Mouse (Mus musculus): ENCODE measurements around the gene Ubxn7.

Gene Ubxn7

DNA sequence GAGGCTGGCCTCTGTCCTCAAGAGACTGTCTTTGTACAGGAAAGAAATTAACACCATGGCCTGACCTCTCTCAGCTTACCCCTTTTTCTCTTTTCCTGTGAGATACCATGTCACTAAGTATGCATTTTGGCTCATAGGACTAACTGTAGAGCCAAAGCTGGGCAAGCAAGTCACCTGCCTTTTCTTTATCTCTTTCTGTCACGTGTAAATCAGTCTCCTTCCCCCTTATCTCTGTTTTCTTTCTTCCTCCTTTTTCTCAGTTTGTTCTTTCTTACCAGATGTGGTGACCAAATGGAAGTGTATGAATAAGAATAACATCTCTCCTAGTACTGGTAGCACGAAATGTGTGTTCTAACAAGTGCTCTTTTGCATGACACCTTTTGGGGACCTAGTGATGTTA, 52.8 kb downstream of the Ubxn7 start:
- DNase-seq: no peak

DNA sequence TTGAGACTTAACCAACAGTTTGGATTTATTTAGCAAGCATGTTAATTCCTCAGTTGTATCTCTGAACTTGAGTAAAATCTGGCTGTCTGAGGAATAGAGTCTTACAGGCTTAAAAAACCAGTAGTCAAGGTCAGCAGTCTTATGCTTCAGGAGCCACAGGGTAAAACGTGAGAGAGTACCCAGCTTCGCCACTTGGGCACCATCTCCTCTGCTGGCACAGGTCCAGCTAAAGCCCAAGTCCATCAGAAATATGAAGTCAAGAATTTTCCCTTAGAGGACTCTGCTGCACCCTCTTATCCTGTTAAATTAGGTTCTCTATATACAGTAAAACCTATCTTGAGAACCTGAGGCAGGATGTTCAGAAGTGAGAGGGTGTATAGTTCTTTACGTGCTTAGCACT, 54.8 kb downstream of the Ubxn7 start:
- peak in 1 of 2 experiments; percentile 32 for DNase-seq

DNA sequence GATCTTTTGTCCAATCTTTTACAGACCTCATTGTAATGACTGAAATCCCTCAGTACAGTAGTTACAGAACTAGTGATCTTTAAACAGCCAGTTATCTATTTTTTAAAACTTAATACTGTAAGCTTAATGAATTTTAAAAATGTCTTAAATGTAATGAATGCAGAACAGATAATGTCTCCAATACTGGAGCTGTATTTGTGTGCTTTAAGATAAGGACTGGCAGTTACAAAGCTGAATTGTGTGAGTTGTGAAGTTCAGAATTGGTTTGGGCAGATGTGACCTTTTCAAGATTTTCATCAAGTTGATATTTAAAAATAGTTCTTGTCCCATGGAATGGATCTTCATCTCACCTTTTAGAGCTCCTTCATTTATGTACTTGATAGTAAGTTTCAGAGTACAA, 57.0 kb downstream of the Ubxn7 start:
- no peak for DNase-seq

DNA sequence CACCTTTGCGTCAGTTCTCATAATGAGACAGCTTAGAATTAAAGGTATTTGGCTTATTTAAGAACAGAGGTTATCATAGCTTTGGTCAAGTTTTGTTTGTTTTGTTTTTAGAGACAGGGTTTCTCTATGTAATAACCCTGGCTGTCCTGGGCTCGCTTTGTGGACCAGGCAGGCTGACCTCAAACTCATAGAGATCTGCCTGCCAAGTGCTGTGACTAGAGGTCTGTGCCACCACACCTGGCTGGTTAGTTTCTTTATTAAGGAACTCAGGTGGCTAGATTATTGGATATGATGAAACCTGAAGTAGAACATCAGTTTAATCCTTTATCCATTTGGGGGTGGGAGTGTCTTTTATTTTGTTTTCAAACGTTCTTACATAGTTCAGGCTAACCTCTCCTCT, 57.8 kb downstream of the Ubxn7 start:
- DNase-seq: no peak

DNA sequence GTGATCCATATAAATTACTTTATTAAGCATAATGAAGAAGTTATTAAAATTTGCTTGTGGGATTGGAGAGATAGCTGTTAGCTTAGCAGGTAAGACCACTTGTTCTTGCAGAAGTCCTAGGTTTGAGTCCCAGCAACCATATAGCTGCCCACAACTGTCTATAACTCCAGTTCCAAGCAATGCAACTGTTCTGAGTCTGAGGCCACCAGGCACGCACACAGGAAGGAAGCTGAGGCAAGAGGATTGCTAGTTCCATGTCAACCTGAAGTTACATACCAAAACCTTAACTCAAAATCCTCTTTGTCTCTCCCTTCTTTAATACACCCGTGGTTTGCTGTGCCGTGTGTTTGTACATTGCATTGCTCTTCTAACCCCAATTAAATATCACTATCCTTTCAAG, 58.8 kb downstream of the Ubxn7 start:
- no peak for DNase-seq

DNA sequence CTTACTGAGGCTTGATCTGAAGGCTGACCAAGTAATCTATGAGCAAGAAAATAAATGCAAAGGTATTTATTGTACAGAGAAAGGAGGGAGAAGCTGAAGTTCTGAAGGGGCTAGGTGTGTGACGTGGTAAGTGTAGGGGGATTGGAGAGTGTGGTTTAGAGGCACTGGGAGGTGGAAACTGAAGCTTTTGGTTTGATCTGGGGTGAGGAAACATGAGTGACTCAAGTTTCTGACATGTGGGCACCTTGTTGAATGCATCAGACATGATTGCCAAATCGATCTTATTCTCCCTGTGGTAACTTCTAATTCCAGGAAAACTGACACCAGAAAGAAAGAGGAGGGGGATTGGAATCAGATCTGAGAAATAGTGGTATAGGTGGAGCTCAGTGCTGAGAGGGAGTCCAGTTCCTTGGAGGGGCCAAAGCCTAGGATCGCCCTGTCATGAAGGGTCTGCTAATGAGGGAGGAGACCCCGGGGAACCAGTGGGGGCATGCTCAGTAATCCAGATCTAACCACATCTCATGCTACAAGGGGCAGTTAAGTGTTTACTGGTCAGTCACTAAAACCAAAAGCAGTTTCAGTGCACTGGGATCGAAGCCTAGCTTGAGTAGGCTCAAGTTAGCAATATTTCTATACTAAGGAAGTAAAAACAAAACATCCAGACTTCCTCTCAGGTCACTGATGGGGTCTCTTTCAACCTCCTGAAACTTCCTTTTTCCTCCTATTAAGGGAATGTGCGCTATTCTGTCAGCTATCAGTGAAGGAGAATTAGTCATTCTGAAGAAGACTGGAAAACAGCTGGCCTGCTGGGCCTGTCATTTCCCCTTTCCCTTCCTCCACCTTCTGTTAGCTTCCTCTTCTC, 63.9 kb downstream of the Ubxn7 start:
- DNase-seq: no peak

DNA sequence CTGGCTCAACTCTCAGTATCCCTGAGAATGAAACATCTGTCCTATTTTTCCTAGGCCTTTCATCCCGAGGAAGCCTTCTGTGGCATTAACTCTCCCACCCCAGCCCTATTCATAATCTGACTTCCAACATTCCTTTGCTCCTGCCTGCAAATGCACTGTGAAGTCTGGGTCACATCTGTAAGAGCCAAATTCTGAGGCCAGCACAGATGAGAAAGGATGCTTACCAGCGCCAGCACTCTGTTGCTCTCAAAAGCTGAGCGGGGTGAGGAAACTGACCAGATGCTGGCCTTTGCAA, 64.4 kb downstream of the Ubxn7 start:
- no peak for DNase-seq

DNA sequence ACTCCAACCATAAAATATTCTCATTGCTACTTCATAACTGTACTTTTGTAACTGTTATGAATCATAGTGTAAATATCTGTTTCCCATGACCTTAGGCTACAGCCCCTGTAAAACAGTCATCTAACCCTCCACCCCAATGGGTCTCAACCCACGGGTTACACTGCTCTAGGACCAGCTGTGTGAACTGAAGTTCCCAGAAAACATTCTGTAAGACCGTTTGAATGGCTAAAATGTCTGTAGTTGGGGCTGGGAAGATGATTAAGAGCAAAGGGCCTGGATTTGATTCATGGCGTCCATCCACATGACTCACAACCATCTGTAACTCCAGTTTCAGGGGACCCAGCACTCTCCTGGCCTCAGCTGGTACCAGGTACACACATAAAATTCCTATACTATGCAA, 66.1 kb downstream of the Ubxn7 start:
- no peak for DNase-seq

DNA sequence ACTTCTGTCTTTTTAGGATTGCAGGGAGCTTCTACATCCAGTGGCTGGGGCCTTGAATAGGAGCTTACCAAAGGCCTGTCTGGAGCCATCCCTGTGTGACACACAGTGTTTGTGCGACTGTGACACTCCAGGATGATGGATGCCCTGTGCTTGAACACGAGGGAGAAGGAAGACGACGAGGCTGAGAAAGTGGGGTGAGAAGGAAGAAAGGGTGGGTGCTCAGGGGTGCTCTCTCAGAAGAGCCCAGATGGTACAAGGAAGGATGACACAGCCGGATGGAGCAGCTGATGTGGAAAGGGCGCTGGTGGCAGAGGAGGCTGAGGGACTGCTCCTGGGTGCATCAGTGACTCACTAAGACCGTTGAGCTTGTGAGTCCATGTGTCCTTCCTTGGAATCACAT, 68.2 kb downstream of the Ubxn7 start, which contains the start of gene Tm4sf19:
TSS of gene Tm4sf19 (plus strand) at position 240 of the 400 bp plus-strand sequence.
- no peak for DNase-seq

DNA sequence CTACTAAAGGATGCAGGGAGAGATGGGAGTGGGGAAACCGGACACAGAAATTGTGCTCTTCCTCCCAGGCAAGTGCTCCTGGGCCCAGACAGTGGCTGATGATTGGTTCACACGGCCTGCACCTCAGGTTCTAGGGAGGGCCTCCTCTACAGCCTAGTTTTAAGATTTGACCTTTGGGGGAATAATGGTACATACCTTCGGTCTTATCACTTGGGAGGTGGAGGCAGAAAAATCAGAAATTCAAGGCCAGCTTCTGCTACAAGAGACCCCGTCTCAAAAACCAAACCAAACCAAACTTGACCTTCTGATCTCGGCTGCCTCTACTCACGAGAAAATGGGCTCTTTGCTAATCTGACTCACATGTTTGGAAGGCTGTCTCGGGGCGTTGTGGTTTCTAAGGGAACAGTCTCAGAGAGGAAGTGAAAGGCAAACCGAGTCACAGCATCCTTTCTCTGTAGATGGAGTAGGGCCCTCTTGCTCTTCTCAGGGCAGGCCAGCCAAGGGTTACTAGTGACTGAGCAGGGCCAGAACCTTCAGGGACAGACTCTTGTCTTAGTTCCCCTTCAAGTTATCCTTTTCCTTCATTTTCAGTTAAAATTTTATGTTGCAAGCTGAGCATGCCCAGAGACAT, 69.4 kb downstream of the Ubxn7 start:
- no peak for DNase-seq

DNA sequence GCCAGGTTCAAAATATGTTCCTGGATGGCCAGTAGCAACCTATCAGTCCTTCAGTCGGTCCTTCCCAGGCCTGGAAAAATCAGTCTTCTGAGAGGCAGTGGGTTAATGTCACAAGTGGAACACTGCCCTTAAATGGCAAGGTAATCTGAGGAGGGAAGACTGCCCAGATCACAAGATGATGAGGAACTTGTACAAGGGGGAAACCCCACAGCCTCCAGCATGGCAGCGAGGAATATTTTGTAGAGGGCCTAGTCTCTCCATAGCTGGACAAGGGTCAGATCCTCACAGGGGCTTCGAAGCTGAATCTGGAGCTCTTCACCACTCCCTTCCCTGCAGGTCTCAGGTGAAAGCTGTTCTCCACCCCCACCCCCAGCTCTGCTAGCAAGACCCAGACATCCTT, 70.8 kb downstream of the Ubxn7 start:
- no peak for DNase-seq

DNA sequence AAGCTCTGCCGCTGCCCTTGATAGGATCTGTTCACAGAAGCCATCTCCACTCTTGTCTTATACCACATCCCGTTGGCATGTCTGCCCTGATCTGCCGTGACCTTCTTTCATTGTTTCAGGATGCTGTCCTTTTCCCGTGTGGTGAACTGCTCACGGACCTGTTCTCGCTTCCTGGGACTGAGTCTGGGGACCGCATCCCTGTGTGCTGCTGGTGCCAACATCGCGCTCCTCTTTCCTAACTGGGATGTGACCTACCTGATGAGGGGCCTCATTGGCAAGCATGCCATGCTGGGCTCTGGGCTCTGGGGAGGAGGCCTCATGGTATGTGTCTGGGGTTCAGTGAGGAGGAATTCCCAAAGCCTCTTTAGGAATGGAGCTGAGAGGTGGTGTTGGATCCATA, 73.7 kb downstream of the Ubxn7 start:
- DNase-seq: no peak

DNA sequence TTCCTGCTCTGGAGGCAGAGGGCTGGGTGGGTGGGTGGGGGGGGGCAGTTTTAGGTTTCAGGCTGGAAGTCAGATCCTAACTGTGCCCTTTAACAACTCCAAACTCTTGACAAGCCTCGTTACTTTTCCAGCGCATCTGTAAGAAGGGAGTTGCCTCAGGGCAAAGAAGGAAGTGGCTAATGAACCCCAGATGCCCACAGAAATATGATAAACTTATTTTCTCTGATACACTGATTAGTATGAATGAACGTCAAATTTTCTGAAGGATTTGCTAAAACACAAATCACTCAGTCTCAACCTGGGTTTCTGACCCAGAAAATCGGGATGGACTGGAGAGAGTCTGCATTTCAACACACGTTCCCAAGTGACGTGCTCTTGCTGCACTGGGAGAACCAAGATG, 74.6 kb downstream of the Ubxn7 start:
- no peak for DNase-seq

DNA sequence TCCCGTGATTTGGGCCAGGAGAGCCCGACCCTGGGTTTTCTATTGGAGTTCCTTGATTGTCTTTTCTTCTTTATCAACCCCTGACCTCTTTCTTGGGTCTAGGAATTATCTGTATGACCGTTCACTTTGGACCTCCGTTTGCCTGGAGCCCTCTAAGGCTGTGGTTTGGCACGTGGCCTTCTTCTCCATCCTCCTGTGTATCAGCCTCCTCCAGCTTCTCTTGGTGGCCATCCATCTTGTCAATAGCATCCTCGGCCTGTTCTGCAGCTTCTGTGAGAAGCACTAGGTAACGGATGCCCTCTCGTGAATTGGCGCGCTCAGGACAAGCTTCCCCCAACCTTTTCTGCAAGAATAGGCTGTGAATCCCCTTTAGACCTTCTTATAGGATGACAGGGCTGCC, 75.7 kb downstream of the Ubxn7 start:
- DNase-seq: no peak

DNA sequence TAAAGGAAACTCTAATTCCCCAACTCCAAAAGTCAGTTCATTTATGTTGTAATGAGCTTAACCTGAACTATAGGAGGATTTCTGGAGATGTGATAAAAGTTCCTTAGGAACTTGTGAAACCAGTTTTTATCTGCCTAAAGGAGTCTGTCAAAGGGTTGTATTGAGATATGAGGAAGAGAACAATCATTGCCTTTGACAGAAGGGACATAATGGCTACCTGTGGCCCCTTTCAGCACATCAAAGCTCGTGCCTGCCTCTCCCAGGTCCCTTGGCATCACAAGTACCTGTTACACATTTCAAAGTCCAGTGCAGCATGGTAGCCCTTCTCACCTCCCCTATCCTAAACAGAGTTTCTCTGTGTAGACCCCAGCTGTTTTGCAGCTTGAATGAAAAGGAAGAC, 85.4 kb downstream of the Ubxn7 start:
- DNase-seq: no peak

DNA sequence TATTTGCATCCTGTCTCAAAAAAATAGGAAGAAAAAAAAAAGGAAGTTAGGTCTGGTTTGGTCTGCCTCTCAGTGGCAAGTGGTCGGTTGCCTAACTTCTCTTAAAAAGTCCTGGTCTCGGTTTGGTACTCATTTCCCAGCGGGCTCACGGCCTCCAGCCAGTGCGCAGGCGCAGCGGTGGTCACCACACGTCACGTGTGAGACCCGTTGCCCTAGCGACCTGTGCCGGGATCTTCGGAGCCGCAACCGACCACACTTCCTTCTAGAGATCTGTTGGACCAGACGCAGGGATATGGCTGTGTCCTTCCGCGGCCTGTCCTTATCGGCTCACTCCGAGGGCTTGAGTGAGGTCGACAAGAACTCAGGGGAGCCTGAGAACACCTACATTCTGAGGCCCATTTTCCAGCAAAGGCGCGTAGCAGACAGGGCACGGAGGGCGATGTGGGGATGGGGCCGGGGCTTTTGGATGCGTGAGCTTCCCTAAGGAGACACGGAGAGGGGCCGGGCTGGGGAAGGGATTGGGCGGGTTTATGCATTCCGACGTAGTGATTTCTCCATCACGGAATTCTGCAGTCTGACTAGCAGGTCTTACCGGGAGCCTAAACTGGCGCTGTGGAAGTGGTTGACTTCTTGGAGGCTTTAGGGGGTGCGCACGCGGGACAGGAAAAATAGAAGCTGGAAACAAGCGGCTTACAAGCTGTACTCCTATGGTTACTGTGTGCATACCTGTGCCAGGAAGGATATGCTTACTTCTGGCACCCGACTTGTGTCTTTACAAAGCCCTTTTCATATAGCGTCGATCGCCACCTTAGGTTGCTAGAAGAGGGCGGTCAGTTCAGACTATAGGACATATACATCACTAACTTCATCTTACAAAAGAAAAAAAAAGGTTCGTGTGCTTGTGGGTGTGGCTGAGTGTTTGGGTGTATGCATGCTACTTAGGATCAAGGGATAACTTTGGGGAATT, 87.7 kb downstream of the Ubxn7 start, which contains the start of gene Tctex1d2:
TSS of gene Tctex1d2 (plus strand) at position 186 of the 967 bp plus-strand sequence.
- DNase-seq: peak; percentile 94 to 96

DNA sequence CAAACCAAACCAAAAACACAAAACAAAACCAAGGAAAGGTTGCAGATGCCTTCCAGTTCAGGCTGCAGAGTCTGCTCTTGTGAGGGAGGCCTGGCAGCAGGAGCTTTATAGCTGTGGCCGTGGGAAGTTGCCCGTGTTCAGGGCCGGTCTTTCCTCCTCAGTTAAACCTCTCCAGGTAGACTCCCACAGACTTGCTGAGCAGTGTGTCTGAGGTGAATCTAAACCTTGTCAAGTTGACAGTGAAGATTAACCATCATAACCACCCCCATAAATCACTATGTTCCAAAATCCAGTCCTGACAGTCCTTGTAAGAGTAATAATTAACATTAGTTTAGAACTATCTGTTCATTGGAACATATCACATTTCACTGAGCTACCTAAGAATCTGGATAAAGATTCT, 95.4 kb downstream of the Ubxn7 start:
- no peak for DNase-seq

DNA sequence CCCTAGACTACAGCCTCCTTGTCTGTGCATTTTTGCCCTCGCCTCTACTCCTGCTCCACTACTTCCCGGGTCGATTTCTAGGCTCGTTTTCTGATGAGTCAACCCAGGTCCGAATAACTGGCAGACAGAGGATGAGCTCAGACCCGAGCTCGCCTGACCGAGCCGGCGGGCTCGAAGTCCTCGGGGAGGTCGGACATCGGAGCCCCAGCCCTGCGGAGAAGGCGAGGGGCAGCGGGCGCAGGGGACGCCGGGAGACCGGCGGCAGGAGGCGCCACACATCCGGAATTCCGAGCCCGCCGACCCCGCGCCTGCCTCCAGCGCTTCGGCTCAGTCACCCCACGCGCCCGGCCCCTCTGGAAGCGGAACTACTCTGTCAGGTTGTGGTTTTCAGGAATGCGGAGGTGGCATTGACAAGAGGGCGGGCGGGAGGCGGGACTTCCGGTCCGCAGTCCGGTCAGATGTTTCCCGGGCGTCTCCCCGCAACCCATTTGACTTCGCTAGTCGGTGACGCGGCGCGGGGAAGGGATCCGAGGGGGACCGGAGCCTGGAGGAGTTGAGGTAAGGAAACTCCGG, 98.5 kb downstream of the Ubxn7 start, which contains the start of gene Pcyt1a:
TSS of gene Pcyt1a (plus strand) at position 448 of the 573 bp plus-strand sequence.
- DNase-seq: peak; percentile 93 to 94

DNA sequence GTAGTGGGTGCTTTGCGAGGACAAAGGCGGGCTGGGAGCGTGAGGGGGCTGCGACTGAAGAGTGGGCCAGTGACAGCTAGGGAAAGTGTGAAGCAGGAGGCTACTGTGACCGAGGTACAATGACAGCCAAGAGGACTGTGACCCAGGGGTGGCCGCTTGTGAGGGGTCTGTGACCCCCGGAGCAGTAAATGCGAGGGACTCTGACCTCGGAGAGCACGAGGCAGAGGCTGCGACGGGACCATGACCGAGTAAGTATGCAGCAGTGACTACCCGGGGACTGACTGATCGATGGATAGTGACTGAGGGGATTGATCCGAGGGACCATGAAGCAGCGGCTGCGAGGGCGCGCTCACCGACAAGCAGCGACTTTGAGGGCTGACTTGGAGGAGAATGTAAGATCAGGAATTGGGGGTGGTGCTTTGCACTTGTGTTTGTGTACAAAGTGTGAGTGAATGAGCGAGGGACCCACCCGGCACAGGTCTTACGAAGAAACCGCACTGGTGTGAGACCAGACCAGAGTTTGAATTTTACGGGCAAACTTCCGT, 99.1 kb downstream of the Ubxn7 start:
- no peak for DNase-seq

DNA sequence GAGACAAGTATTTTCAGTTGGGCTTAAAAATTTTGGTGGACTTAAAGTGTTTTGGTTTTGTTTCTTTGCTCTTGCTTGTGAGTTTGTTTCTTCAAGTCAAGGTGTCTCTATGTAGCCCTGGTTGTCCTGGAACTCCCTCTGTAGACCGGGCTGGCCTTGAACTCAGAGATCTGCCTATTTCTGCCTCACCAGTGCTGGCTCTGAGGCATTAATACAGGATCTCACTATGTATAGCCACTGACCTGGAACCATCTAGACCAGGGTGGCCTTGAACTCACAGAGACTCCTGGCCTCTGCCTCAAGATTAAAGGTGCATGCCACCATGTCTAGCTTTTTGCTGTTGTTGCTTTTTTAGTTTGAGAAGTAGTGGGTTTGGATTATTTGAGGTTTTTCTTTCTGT, 99.9 kb downstream of the Ubxn7 start:
- no peak for DNase-seq

DNA sequence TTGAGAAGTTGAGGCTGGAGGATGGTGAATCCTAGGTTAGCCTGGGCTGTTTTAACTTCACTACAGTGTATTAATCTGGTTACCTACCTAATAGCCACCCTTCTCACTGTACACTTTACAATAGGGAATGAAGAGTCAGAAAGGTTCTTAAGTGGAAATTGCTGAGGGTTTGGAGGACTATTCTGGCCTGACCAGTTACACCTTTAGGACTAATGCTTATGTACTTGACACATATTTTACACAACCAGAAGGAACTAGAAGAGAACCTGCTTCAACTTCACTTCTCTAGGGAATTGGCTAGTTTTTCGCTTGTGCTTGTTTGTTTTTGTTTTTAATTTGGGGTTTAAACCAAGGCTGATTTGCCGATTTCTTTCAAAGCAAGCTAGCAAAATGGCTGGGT, 101.1 kb downstream of the Ubxn7 start:
- no peak for DNase-seq

DNA sequence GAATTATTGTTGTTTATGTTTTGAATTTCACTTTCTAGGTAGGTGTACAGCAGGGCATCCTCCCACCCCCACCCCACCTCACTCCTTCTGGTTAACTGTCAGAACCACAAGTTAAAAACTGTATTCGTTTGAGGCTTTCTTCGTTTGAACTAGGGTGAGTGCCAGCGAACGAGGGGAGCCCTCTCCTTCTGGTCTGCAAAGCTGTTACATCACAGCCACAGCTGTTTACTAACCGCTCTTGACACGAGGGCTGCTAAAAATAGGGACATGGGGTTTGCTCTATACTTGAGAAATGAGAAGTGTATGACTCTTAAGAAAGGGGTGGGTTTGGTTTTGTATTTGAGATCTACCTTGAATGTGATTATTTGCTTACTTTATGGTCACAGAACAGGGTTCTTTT, 102.0 kb downstream of the Ubxn7 start:
- DNase-seq: no peak

DNA sequence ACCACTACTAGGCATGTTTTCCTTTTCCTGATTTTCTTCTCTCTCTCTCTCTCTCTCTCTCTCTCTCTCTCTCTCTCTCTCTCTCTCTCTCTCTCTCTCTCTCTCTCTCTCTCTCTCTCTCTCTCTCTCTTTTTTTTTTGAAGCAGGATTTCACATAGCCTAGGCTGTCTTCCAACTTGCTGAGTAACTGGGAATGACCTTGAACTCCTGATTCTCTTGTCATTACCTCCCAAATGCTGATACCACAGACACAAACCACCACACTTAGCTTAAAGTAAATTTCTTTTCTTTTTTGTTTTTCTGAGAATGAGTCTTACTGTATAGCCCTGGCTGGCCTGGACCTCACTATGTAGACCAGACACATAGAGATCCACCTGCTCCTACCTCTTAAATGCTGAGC, 102.6 kb downstream of the Ubxn7 start:
- no peak for DNase-seq

Data from cerebellum, postnatal 25 days (tissue).